Mouse (Mus musculus) fibroblast of lung, adult 2 months (primary cell): ENCODE measurements around the gene Ndufc1.
A peak's percentile ranks its signal among the peaks of the same experiment; 100 is the strongest.
"Not testable (repeated sequence)": the region's sequence is repeated elsewhere in the genome, so short reads cannot be mapped to it uniquely, and the experiment has no call there.

Experiments
- DNase-seq: peaks from one replicate; pipeline ENCODE4 v3.0.0-alpha.2; 2011; ENCODE audit warnings: low read depth

The Ndufc1 gene

GRCm38 (mm10) chr3:51408561-51409183, at the start of gene Ndufc1:
Gene Ndufc1 (minus strand): TSS chr3:51408988.
- DNase-seq: peak; percentile 68

- no peak for DNase-seq
Observed at GRCm38 (mm10) chr3:51434871-51435595, 26.2 kb upstream of the Ndufc1 start.

GRCm38 (mm10) chr3:51434364-51434763, 25.6 kb upstream of the Ndufc1 start:
- not testable (repeated sequence) for DNase-seq

- no peak for DNase-seq
Observed at GRCm38 (mm10) chr3:51425394-51425793, 16.6 kb upstream of the Ndufc1 start.

GRCm38 (mm10) chr3:51421921-51422320, 13.1 kb upstream of the Ndufc1 start:
- no peak for DNase-seq

GRCm38 (mm10) chr3:51417966-51418365, 9.2 kb upstream of the Ndufc1 start:
- no peak for DNase-seq

- DNase-seq: no peak
Observed at GRCm38 (mm10) chr3:51417485-51417884, 8.7 kb upstream of the Ndufc1 start.

GRCm38 (mm10) chr3:51417135-51417458, 8.3 kb upstream of the Ndufc1 start:
- no peak for DNase-seq

- no peak for DNase-seq
Observed at GRCm38 (mm10) chr3:51416364-51417134, 7.8 kb upstream of the Ndufc1 start.

GRCm38 (mm10) chr3:51416073-51416363, 7.2 kb upstream of the Ndufc1 start:
- DNase-seq: no peak

GRCm38 (mm10) chr3:51415098-51416072, 6.6 kb upstream of the Ndufc1 start, which contains the start of gene Naa15:
Gene Naa15 (plus strand): TSS chr3:51415148.
- peak; percentile 86 for DNase-seq

GRCm38 (mm10) chr3:51413276-51413675, 4.5 kb upstream of the Ndufc1 start:
- DNase-seq: no peak

- no peak for DNase-seq
Observed at GRCm38 (mm10) chr3:51412457-51412856, 3.7 kb upstream of the Ndufc1 start.

- DNase-seq: no peak
Observed at GRCm38 (mm10) chr3:51407870-51408560, 773 bp downstream of the Ndufc1 start.

- no peak for DNase-seq
Observed at GRCm38 (mm10) chr3:51402628-51403027, 6.2 kb downstream of the Ndufc1 start.

- DNase-seq: not testable (repeated sequence)
Observed at GRCm38 (mm10) chr3:51402054-51402453, 6.7 kb downstream of the Ndufc1 start.

GRCm38 (mm10) chr3:51400682-51401081, 8.1 kb downstream of the Ndufc1 start:
- no peak for DNase-seq

GRCm38 (mm10) chr3:51399531-51399930, 9.3 kb downstream of the Ndufc1 start:
- no peak for DNase-seq

GRCm38 (mm10) chr3:51398667-51399066, 10.1 kb downstream of the Ndufc1 start:
- no peak for DNase-seq

- DNase-seq: no peak
Observed at GRCm38 (mm10) chr3:51397700-51398299, 11.0 kb downstream of the Ndufc1 start.
